Mouse (Mus musculus): ENCODE measurements at regions not wholly inside any gene's neighbourhood (a gene's known extent, or its start where the extent isn't known, plus 50 kb on each side); places are given as distances from the start of the nearest gene placed in this dataset.

DNA sequence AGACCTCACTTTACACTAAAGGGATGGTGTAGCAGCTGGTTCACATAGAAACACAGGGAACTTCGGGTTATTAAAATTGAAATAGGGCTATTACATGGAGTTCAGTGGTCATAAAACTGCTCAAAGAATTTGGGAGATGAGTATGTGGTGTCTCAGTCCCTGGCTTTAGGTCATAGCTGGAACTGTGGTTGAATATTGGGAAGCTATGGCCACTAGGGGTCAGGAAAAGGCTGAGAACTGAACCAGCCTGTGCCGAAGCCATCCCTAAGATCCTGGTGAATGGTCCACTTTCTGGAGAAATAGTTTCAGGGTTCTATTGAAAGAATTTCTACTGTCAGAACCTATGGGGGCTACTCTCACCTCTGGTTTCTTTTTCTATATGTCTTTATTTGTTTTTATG is 229.0 kb downstream of the Ankrd50 start:
- no peak overlapping the region for H3K4me3 ChIP-seq (ENCODE audit: insufficient read depth, low read depth, low read length)
- WGBS, result 20% methylated on average over 2 of the region's 2 CpGs
- no peak overlapping the region for H3K27ac ChIP-seq (ENCODE audit: insufficient read depth, low read depth, low read length)
- H3K4me1 ChIP-seq (ENCODE audit: control insufficient read depth, insufficient read depth, low read length), result no peaks in the 10 kb centered on the region
- TF ChIP-seq POLR2A (IDR thresholded peaks at IDR 0.05; ENCODE audit: insufficient read depth, low read depth, low read length) (no peak), CTCF (IDR thresholded peaks at IDR 0.05; ENCODE audit: insufficient read depth, low read depth, low read length) (no peak)

GRCm38 (mm10) chr3:38254896-38255295 is 229.7 kb downstream of the Ankrd50 start:
- 29% methylated on average over 2 of the region's 2 CpGs for WGBS
- Histone ChIP-seq H3K27ac (ENCODE audit: insufficient read depth, low read depth, low read length) (no peak overlapping the region), H3K4me1 (ENCODE audit: control insufficient read depth, insufficient read depth, low read length) (no peaks in the 10 kb centered on the region), H3K4me3 (ENCODE audit: insufficient read depth, low read depth, low read length) (no peak overlapping the region)
- TF ChIP-seq POLR2A (IDR thresholded peaks at IDR 0.05; ENCODE audit: insufficient read depth, low read depth, low read length), result no peak
- TF ChIP-seq CTCF (IDR thresholded peaks at IDR 0.05; ENCODE audit: insufficient read depth, low read depth, low read length), result no peak

DNA sequence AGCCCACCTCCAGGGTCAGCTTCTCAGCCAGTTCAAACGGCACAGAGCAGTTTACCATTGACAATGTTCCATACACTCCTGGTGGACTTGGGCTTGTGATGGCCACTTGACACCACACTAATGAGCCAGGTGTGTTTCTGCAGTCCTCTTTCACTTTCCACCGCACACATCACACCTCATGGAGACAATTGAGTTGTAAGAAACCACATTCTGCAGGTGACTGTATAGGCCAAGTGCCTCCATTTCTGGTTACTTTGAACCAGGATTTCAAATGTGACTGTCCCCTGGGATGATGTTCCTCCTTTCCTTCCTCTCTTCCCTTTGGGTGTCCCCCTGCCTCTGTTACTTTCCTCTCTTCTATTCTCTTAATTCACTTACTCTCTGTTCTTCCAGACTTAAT is 233.1 kb downstream of the Ankrd50 start:
- no peaks in the 10 kb centered on the region for H3K4me1 ChIP-seq (ENCODE audit: control insufficient read depth, insufficient read depth, low read length)
- 81% methylated on average over 2 of the region's 2 CpGs for WGBS
- TF ChIP-seq POLR2A (IDR thresholded peaks at IDR 0.05; ENCODE audit: insufficient read depth, low read depth, low read length) (no peak), CTCF (IDR thresholded peaks at IDR 0.05; ENCODE audit: insufficient read depth, low read depth, low read length) (no peak)

DNA sequence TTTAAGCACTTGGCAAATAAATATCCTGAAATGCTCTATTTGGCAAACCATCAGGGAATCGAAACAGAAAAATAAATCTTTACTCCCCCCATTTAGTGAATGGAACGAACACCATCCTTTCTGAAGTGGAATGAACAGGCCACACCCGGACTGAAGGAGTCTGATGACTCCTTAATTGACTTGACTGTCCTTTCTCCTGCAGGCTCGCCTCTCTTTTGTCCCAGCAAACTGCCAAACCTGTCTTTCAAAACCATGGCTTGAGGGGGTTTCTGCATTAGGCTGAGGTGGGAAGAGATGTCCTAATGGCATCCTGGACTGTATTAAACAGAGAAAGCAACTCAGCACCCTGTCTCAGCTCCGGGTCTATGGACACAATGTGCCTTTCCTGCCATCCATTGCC is 234.1 kb downstream of the Ankrd50 start:
- no peak overlapping the region for H3K4me3 ChIP-seq (ENCODE audit: insufficient read depth, low read depth, low read length)
- H3K4me1 ChIP-seq (ENCODE audit: control insufficient read depth, insufficient read depth, low read length), result no peaks in the 10 kb centered on the region
- TF ChIP-seq POLR2A (IDR thresholded peaks at IDR 0.05; ENCODE audit: insufficient read depth, low read depth, low read length) (no peak), CTCF (IDR thresholded peaks at IDR 0.05; ENCODE audit: insufficient read depth, low read depth, low read length) (no peak)
- H3K27ac ChIP-seq (ENCODE audit: insufficient read depth, low read depth, low read length), result no peak overlapping the region
- 86% methylated on average over 5 of the region's 5 CpGs for WGBS

More for the DNA sequence above, 233.1 kb downstream of the Ankrd50 start:
- Histone ChIP-seq H3K4me3 (ENCODE audit: insufficient read depth, low read depth, low read length) (no peak overlapping the region), H3K27ac (ENCODE audit: insufficient read depth, low read depth, low read length) (no peak overlapping the region)

GRCm38 (mm10) chr3:38248941-38249340 is 235.7 kb downstream of the Ankrd50 start:
- Histone ChIP-seq H3K27ac (ENCODE audit: insufficient read depth, low read depth, low read length) (no peak overlapping the region), H3K4me3 (ENCODE audit: insufficient read depth, low read depth, low read length) (no peak overlapping the region), H3K4me1 (ENCODE audit: control insufficient read depth, insufficient read depth, low read length) (no peaks in the 10 kb centered on the region)
- 100% methylated on average over 1 of the region's 1 CpGs for WGBS
- no peak for TF ChIP-seq CTCF (IDR thresholded peaks at IDR 0.05; ENCODE audit: insufficient read depth, low read depth, low read length)
- no peak for TF ChIP-seq POLR2A (IDR thresholded peaks at IDR 0.05; ENCODE audit: insufficient read depth, low read depth, low read length)

DNA sequence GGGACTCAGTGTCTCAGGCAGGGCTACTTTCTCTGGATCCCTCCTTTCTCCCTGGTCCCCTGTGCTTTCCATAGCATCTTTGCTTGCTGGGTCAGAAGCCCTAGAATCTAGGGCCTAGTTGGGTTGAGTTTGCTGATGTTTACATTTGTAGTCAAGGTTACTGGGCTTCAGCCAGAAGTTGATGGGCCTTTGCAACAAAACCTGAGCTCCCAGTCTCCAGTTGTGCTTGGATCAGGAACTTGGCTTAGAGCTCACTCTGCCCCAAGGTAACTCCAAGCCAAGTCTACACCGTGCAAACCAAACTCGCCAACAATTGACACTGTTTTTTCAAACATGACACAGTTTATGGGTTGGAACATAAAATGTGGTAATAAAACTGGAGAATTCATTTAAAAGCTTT is 238.2 kb downstream of the Ankrd50 start:
- H3K4me1 ChIP-seq (ENCODE audit: control insufficient read depth, insufficient read depth, low read length), result no peaks in the 10 kb centered on the region
- H3K4me3 ChIP-seq (ENCODE audit: insufficient read depth, low read depth, low read length), result no peak overlapping the region
- TF ChIP-seq POLR2A (IDR thresholded peaks at IDR 0.05; ENCODE audit: insufficient read depth, low read depth, low read length) (no peak), CTCF (IDR thresholded peaks at IDR 0.05; ENCODE audit: insufficient read depth, low read depth, low read length) (no peak)
- H3K27ac ChIP-seq (ENCODE audit: insufficient read depth, low read depth, low read length), result no peak overlapping the region
- WGBS, result 66% methylated on average over 2 of the region's 2 CpGs

- WGBS, result 95% methylated on average over 3 of the region's 3 CpGs
- TF ChIP-seq CTCF (IDR thresholded peaks at IDR 0.05; ENCODE audit: insufficient read depth, low read depth, low read length), result no peak
- no peak for TF ChIP-seq POLR2A (IDR thresholded peaks at IDR 0.05; ENCODE audit: insufficient read depth, low read depth, low read length)
- H3K4me3 ChIP-seq (ENCODE audit: insufficient read depth, low read depth, low read length), result no peak overlapping the region
These were observed 241.4 kb downstream of the Ankrd50 start for GRCm38 (mm10) chr3:38243209-38243608.

DNA sequence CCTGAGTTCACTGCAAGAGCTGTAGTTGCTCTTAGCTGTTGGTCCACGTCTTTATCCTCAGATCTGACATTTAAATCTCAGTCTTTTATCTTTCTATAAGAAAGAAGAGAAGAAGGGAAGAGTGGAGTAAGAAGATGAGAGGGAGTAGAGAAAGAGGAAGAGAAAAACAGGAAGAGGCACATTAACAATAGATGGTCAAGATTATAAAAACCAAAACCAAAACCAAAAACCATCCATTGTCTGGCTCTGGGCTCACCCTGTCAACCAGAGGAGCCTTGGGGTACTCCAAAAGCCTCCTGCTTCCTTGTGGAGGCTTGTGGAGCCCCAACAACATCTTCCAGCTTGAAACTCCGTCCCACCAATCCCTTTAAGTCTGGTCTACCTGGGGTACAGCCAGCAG is 247.0 kb downstream of the Ankrd50 start:
- no peak overlapping the region for H3K4me3 ChIP-seq (ENCODE audit: insufficient read depth, low read depth, low read length)
- WGBS, result 70% methylated on average over 2 of the region's 2 CpGs
- H3K27ac ChIP-seq (ENCODE audit: insufficient read depth, low read depth, low read length), result no peak overlapping the region
- H3K4me1 ChIP-seq (ENCODE audit: control insufficient read depth, insufficient read depth, low read length), result no peaks in the 10 kb centered on the region
- TF ChIP-seq CTCF (IDR thresholded peaks at IDR 0.05; ENCODE audit: insufficient read depth, low read depth, low read length) (no peak), POLR2A (IDR thresholded peaks at IDR 0.05; ENCODE audit: insufficient read depth, low read depth, low read length) (no peak)

More at GRCm38 (mm10) chr3:38243209-38243608, 241.4 kb downstream of the Ankrd50 start:
- H3K4me1 ChIP-seq (ENCODE audit: control insufficient read depth, insufficient read depth, low read length), result no peaks in the 10 kb centered on the region
- H3K27ac ChIP-seq (ENCODE audit: insufficient read depth, low read depth, low read length), result no peak overlapping the region

DNA sequence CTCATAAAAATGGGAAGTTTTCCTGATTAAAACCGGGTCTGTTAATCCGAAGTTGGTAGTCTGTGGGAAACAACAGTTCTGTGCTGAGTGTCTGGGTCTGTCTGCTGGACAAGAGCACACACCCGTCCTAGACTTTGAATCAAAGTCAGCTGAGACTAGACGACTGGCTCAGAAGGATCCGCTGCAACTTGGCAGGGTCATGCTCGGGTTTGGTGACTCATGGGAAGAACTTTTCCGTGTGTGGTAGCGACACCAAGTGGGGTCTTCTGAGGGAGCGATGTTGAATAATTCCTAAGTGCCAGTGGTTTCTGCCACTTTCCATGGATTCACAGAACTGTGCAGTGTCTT is 248.9 kb downstream of the Ankrd50 start:
- Histone ChIP-seq H3K4me3 (ENCODE audit: insufficient read depth, low read depth, low read length) (no peak overlapping the region), H3K4me1 (ENCODE audit: control insufficient read depth, insufficient read depth, low read length) (no peaks in the 10 kb centered on the region), H3K27ac (ENCODE audit: insufficient read depth, low read depth, low read length) (no peak overlapping the region)
- TF ChIP-seq CTCF (IDR thresholded peaks at IDR 0.05; ENCODE audit: insufficient read depth, low read depth, low read length), result no peak
- no peak for TF ChIP-seq POLR2A (IDR thresholded peaks at IDR 0.05; ENCODE audit: insufficient read depth, low read depth, low read length)
- 80% methylated on average over 9 of the region's 9 CpGs for WGBS
